Mouse (Mus musculus): ENCODE data around the gene Sipa1l3. TPM values are rescaled to one million over a fixed set of nuclear protein-coding genes. Genes with fewer than 3 reads are reported as not detected.

Sipa1l3 gene
- total RNA-seq, 2 experiments from 2014 or later: 51.3 to 61.8 TPM

DNA sequence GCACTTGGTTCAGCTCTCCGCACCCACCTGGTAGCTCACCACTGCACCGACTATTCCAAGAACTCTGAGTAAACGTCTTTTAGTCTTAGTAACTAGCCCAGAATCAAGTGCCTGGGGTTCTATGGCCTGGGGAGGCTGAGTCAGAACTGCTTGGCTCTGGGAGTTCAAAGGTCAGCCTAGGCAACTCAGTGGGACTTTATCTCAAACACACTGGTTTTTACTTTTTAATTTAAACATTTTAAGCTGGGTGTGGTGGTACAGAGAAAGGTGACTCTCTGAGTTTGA, 27.0 kb downstream of the Sipa1l3 start:
- no peak for TF ChIP-seq CTCF (IDR thresholded peaks at IDR 0.05)

DNA sequence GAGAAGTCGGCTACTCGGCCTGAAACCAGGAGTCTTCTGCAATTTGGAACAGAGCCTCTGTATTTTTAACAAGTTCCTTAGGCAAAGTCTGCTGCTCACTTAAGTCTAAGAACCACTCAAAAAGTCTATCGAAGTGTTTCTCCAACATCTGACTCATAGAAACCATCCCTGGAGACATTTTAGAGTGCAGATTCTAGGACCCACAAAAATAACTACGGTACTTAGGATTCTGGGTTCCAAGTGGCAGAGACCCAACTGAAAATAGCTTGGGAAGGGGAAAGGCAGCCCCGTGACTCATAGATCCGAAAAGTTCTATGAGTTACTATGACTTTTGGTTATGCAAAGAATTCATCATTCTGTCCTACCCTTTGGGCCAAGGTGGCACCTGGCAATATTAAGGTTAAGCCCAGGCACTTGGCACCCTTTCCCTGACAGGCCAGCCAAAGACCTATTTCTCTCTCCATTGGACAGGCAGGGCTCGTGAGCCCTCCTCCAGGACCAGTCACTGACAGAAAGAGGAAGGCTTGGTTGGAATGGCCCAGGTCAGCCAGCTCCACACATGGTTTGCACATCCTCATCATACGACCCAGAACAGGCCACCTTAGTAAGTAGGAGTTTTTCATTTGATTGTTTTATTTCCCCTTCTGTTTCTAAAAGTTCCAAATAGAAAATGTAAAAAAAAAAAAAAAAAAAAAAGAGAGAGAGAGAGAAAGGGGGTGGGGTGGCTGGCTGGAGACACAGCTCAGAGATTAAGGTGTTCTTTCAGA, 27.6 kb downstream of the Sipa1l3 start:
- Histone ChIP-seq H3K27ac (no peak overlapping the region), H3K4me3 (no peak overlapping the region)
- intact Hi-C loops (cut with DNase I): no loop called here
- no peak for TF ChIP-seq CTCF (IDR thresholded peaks at IDR 0.05)
- DNase-seq (ENCODE audit: extremely low spot score in 1 of 2, low spot score in 2 of 2): no peak

More for the DNA sequence above, 27.0 kb downstream of the Sipa1l3 start:
- no peak overlapping the region for H3K27ac ChIP-seq
- H3K4me3 ChIP-seq: no peak overlapping the region
- intact Hi-C loops (cut with DNase I): no loop called here
- no peak for DNase-seq (ENCODE audit: extremely low spot score in 1 of 2, low spot score in 2 of 2)

DNA sequence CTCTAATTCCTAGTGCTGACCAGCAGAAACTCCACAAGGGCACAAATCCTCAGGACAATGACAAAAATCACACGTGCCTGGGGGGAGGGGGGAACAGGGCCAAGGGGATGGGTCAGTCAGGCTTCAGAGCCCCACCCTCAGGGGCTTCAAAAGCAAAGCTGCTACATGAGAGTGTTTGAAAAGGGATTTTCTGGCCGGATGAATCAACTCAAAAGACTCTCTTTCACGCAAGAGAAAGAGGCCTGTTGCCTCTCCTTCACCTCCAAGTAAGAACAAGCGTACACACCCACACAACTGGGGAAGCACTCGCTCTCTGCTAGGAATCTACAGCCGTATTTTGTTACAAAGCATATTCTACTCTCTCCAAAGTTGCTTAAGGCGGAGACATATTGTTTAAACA, 28.6 kb downstream of the Sipa1l3 start:
- intact Hi-C loops (cut with DNase I): no loop called here
- H3K4me3 ChIP-seq: no peak overlapping the region
- H3K27ac ChIP-seq: no peak overlapping the region
- TF ChIP-seq CTCF (IDR thresholded peaks at IDR 0.05): no peak
- DNase-seq (ENCODE audit: extremely low spot score in 1 of 2, low spot score in 2 of 2): no peak

DNA sequence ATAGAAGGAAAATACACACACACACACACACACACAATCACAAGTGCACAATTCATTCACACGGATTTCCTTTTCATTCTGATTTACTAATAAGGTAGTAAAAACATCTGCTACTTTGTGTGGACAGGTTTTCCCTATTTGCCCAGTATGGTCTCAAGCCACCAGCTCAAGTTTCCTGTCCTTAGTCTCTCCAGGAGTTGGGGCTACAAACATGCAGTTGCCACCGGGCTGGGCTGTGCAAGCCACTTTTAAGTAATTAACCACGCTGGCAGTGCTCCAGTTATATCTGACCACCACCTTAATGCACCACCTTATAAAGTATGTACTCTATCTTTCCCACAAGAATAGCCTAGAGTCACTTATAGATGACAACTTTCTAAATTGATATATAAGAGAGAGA, 29.1 kb downstream of the Sipa1l3 start:
- no peak for TF ChIP-seq CTCF (IDR thresholded peaks at IDR 0.05)
- H3K27ac ChIP-seq: no peak overlapping the region
- DNase-seq (ENCODE audit: extremely low spot score in 1 of 2, low spot score in 2 of 2): no peak
- intact Hi-C loops (cut with DNase I): no loop called here
- H3K4me3 ChIP-seq: no peak overlapping the region

DNA sequence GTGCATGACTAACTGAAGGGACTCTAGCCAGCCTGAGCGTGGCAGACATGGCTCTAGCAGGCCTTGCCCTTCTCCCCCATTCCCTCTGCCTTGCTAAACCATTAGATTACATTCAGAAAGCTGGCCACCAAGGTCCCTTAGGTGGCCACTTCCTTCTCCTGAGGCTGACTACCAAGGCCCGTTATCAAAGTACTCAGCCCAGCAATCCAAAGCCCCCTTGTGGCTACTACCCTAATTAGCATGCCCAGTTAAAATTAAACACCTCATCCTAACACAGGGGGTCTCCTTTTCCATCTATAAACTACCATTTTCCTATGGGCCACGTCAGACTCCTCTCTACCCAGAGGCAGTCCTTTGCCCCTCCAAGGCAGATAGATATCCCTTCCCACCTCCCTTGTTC, 31.7 kb downstream of the Sipa1l3 start:
- no peak for DNase-seq (ENCODE audit: extremely low spot score in 1 of 2, low spot score in 2 of 2)
- no peak; the same call in 1 of the 2 replicates for TF ChIP-seq CTCF (IDR thresholded peaks at IDR 0.05)
- intact Hi-C loops (cut with DNase I): no loop called here
- Histone ChIP-seq H3K4me3 (no peak overlapping the region), H3K27ac (no peak overlapping the region)

DNA sequence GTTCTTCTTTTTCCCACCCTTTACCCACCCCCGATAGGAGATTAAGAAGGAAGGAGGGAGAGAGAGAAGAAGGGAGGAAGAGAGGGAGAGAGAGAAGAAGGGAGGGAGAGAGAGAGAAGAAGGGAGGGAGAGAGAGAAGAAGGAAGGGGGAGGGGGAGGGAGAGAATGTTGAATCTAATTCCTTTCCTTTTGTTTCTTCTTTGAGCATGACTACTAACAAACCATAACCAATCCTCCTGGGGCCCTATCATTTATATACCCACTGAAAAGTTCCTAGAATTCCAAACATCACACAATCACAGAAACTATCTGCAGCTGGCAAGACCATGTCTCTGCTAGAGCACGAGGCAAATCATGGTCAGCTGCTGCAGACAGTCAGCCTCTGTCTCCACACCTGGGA, 32.7 kb downstream of the Sipa1l3 start:
- TF ChIP-seq CTCF (IDR thresholded peaks at IDR 0.05): no peak
- H3K27ac ChIP-seq: no peak overlapping the region
- DNase-seq (ENCODE audit: extremely low spot score in 1 of 2, low spot score in 2 of 2): no peak
- no peak overlapping the region for H3K4me3 ChIP-seq
- intact Hi-C loops (cut with DNase I): no loop called here

DNA sequence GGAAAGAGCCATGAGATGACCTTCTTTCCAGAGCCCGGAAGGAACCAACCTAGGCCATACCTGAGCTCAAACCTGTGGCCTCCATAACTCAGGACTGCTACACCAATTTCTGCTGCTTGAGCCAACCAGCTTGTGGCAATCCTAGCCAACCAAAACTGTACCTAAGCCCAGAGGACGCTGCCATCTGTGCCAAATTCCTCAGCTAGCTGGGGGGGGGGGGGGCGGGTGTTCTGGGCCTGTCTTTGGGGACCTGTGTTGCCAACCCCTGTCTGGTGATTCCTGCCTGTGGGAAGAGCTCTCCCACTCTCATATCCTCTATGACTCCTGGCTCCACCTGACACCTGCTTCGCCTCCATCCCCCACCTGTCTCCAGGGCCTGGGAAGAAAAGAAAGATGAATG, 34.9 kb downstream of the Sipa1l3 start:
- no peak for TF ChIP-seq CTCF (IDR thresholded peaks at IDR 0.05)
- no peak overlapping the region for H3K27ac ChIP-seq
- no peak overlapping the region for H3K4me3 ChIP-seq
- intact Hi-C loops (cut with DNase I): no loop called here
- DNase-seq (ENCODE audit: extremely low spot score in 1 of 2, low spot score in 2 of 2): no peak

DNA sequence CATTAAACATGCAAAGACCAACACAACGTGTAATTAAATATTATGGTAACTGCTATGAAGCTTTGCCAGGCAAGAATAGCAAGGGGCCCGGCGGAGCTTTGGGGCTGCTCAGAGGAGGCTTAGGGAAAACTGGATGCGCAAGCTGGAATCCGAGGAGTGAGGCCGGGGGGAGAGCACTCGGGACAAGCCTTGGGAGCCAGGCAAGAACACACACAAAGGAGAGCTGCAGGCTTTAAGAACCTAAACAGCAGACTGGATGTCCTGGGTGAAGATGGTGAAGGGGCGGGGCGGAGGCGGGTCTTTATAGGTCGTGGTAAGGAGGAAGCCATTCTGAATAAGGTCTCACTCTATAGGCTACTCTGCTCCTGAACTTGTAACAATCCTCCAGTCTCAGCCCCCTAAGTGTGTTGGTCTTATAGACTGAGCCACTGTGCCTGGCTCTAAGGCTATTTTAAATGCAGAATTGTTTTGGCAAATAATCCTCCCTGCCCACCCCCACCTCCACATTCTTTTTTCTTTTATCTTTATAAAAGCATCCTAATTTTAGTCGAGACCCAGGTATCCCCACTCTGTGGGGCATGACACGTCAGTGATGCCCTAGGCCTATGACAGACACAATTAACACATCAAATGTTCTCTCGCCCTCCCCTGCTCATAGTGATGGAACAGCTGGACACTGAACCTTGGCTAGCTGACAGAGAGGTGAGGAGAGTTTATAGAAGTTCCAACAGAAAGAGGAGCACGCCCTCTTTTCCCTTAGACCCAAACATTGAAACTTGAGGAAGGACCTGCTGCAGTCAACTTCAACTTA, 36.9 kb downstream of the Sipa1l3 start:
- TF ChIP-seq CTCF (IDR thresholded peaks at IDR 0.05): no peak
- DNase-seq (ENCODE audit: extremely low spot score in 1 of 2, low spot score in 2 of 2): no peak
- intact Hi-C loops (cut with DNase I): no loop called here
- H3K27ac ChIP-seq: no peak overlapping the region
- no peak overlapping the region for H3K4me3 ChIP-seq

DNA sequence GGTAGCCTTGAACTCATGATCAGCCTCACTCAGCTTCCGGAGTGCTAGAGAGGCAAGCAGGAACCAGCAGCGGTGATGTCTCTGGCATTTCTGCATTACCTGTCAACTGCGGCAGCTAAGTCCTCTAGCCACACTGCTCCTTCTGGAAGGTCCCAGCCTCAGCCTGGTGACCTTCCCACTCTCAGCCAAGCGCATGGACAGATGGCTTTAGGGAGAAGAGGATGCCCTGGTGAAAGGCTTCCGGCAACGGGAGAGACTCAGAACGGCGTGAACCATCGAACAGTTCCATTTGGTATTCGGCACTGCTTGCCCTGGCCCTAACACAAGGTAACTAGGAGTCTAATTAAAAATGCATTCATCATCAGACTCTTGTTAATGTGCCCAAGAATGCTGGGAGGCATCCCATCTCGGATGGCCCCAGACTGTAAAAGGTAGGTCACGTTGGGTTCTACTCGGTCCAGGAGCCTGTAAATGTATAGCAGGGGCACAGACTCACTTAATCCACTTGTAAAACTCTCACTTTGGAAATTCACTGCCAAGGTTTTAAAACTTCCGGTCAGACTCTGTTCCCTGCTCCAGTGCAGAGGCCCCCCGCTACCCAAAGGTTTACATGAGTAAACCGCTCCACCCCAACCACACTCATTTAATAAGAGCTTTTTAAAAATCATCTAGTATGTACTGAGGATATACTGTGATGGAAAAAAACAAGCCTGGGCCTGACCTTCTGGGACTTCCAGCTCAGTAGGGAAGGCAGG, 37.7 kb downstream of the Sipa1l3 start:
- no peak for DNase-seq (ENCODE audit: extremely low spot score in 1 of 2, low spot score in 2 of 2)
- no peak for TF ChIP-seq CTCF (IDR thresholded peaks at IDR 0.05)
- intact Hi-C loops (cut with DNase I): no loop called here
- no peak overlapping the region for H3K4me3 ChIP-seq
- H3K27ac ChIP-seq: no peak overlapping the region

DNA sequence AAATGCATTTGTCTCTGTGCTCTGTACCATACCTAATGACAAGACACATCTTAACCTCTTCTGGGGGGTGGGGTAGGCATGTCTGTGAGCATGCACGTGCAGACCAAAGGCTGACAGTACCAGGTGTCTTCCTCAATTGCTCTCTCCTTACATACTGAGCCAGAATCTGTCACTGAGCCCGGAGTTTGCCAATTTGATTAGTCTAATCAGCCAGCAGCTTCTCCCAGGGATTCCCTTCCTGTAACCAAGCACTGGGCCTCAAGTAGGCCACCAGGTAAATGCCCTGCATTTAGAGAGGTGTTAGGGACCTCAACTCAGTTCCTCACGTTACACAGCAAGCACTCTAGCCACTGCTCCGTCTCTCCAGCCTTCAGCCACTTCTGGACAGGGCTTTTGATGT, 38.3 kb downstream of the Sipa1l3 start:
- no peak overlapping the region for H3K27ac ChIP-seq
- H3K4me3 ChIP-seq: no peak overlapping the region
- no peak for DNase-seq (ENCODE audit: extremely low spot score in 1 of 2, low spot score in 2 of 2)
- TF ChIP-seq CTCF (IDR thresholded peaks at IDR 0.05): no peak
- intact Hi-C loops (cut with DNase I): no loop called here

DNA sequence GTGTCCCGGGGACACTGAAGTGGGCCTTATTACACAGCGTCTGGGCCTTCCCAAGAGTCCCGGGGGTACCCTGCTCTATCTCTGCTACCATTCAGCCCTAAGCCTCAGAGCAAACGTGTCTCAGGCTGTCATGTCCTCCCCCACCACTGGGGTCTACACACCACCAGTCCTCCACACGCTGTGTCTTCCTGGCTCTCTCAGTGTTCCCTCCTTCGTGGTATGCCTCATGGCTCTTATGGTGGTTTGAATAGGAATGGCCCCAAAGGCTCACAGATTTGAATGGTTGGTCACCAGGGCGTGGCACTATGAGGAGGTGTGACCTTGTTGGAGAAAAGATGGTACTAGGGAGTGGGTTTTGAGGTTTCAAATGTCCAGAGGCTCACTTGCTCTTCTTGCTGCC, 43.4 kb downstream of the Sipa1l3 start:
- Histone ChIP-seq H3K27ac (no peak overlapping the region), H3K4me3 (no peak overlapping the region)
- DNase-seq (ENCODE audit: extremely low spot score in 1 of 2, low spot score in 2 of 2): no peak
- intact Hi-C loops (cut with DNase I): no loop called here
- TF ChIP-seq CTCF (IDR thresholded peaks at IDR 0.05): no peak

DNA sequence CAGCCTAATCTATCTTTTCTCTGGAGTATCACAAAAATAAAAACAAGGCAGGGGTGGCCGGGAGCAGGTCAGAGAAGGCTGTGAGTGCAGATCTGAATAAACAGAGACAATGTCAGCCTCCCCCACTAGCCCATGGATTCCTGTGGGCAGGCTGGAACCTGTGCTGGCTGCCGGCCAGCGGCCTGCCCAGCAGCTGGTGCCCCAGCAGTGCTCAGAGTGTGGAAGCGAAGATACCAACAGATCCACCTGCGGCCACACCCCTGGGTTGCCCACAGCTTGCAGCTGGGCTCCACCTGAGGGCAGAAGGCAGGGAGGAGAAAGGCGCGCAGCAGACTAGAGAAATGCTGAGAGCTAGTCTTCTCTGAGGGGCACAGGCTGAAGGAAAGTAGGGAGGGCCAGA, 47.1 kb downstream of the Sipa1l3 start:
- Histone ChIP-seq H3K27ac (no peak overlapping the region), H3K4me3 (no peak overlapping the region)
- no peak for TF ChIP-seq CTCF (IDR thresholded peaks at IDR 0.05)
- no peak for DNase-seq (ENCODE audit: extremely low spot score in 1 of 2, low spot score in 2 of 2)
- intact Hi-C loops (cut with DNase I): no loop called here

Data from left cerebral cortex, adult 2 months (tissue).